Mouse (Mus musculus): ENCODE measurements around the gene Msrb1.

Msrb1 gene

DNA sequence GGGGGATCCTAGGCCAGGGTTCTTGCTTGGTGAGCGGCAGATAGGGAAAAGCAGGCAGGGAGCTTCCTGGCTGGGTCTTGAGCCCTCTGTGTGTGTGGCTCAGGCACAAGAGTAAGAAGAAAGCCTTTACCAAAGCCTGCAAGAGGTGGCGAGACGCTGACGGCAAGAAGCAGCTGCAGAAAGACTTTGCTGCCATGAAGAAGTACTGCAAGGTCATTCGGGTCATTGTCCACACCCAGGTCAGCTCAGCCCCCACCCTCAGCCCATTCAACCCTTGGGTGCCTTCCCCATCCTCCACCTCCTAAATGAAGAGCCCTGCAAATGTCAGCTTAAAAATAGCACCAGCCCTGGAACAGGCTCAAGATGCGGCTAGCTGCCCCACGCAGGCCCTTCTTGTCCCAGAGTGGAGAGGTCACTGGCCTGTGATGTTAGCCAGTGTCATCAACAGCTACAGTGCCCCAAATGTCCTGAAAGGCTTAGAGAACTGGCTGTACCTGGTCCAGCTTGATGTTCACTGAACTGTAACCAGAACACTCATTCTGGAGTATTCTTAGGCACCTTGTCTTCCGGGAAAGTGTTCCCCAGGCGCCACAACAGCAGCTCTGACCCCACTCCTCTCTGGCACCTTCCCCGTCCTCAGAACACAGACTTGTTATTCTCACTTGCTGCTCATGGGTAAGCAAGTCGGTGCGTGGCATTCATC, 4.1 kb upstream of the Msrb1 start:
- H3K4me3 ChIP-seq (replicated peaks; ENCODE audit: low read length): 0 out of 2 replicates have a peak overlapping the region, but pooled peaks have one; percentile 10
- H3K4me1 ChIP-seq (replicated peaks; ENCODE audit: low read depth, low read length): peaks cover 69% of the 10 kb centered on the region
- no peaks in the 10 kb centered on the region for H3K27me3 ChIP-seq (ENCODE audit: insufficient read depth, low read length)
- no peaks in the 10 kb centered on the region for H3K36me3 ChIP-seq (ENCODE audit: insufficient read depth, low read length)
- H3K9me3 ChIP-seq (ENCODE audit: low read length): no peaks in the 10 kb centered on the region
- TF ChIP-seq NANOG (IDR thresholded peaks at IDR 0.05; ENCODE audit: borderline replicate concordance, low read length) (no peak), POU5F1 (IDR thresholded peaks at IDR 0.05; ENCODE audit: borderline replicate concordance, low read length) (no peak), CTCF (conservative IDR thresholded peaks at IDR 0.05; ENCODE audit: low read length) (no peak)

DNA sequence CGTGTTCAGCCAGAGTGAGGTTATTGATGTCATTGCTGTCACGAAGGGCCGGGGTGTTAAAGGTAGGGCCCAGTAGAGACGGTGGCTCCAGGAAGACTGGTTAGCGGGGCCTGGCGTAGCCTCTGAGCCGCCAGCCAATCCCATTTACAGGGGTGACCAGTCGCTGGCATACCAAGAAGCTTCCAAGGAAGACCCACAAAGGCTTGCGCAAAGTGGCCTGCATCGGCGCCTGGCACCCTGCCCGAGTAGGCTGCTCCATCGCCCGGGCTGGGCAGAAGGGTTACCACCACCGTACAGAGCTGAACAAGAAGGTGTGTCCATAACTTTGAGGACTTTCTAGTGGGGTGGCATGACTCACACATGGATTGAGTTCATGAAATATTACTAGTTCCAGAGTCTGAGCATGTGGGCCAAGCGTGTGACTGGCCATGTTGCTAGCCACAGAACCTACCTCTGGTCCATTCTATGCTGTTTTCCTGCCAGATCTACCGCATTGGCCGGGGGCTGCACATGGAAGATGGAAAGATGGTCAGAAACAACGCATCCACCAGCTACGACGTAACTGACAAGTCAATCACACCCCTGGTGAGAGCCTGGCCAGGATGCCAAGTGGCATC, 2.9 kb upstream of the Msrb1 start:
- Histone ChIP-seq H3K9me3 (ENCODE audit: low read length) (no peaks in the 10 kb centered on the region), H3K4me3 (replicated peaks; ENCODE audit: low read length) (0 out of 2 replicates have a peak overlapping the region, but pooled peaks have one; percentile 17), H3K4me1 (replicated peaks; ENCODE audit: low read depth, low read length) (peaks cover 68% of the 10 kb centered on the region), H3K36me3 (ENCODE audit: insufficient read depth, low read length) (no peaks in the 10 kb centered on the region), H3K27me3 (ENCODE audit: insufficient read depth, low read length) (no peaks in the 10 kb centered on the region)
- TF ChIP-seq POU5F1 (IDR thresholded peaks at IDR 0.05; ENCODE audit: borderline replicate concordance, low read length) (no peak), CTCF (conservative IDR thresholded peaks at IDR 0.05; ENCODE audit: low read length) (no peak), NANOG (IDR thresholded peaks at IDR 0.05; ENCODE audit: borderline replicate concordance, low read length) (no peak)

DNA sequence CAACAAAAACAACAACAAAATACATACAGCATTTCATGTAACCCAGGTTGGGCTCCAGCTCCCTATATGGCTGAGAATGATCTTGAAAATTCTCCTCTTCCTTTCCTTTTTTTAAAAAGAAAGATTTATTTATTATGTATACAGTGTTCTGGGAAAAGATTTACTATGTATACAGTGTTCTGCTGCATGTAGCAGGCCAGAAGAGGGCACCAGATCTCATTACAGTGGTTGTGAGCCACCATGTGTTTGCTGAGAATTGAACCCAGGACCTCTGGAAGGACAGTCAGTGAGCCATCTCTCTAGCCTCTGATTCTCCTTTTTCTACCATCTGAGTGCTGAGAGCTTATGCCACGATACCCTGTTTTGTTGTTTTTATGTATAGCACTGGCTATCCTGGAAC, 1.9 kb upstream of the Msrb1 start:
- Histone ChIP-seq H3K27me3 (ENCODE audit: insufficient read depth, low read length) (no peaks in the 10 kb centered on the region), H3K9me3 (ENCODE audit: low read length) (no peaks in the 10 kb centered on the region), H3K36me3 (ENCODE audit: insufficient read depth, low read length) (no peaks in the 10 kb centered on the region), H3K4me1 (replicated peaks; ENCODE audit: low read depth, low read length) (peaks cover 66% of the 10 kb centered on the region), H3K4me3 (replicated peaks; ENCODE audit: low read length) (no peak overlapping the region)
- TF ChIP-seq POU5F1 (IDR thresholded peaks at IDR 0.05; ENCODE audit: borderline replicate concordance, low read length): no peak
- no peak for TF ChIP-seq NANOG (IDR thresholded peaks at IDR 0.05; ENCODE audit: borderline replicate concordance, low read length)
- no peak; the same call in 1 of the 2 replicates for TF ChIP-seq CTCF (conservative IDR thresholded peaks at IDR 0.05; ENCODE audit: low read length)

DNA sequence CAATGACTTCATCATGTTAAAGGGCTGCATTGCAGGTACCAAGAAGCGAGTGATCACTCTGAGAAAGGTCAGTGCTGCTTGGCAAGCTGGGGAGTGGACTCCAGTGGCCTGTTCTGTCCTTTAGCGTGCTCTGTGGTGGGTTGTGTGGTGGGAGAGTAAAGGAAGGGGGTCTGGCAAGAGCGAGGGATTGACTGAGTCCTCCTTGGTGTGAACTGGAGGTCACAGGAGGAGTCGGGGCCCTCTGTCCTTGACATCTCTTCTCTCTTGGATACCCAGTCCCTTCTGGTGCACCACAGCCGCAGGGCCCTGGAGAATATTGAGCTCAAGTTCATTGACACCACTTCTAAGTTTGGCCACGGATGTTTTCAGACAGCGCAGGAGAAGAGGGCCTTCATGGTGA, 996 bp upstream of the Msrb1 start:
- H3K27me3 ChIP-seq (ENCODE audit: insufficient read depth, low read length): no peaks in the 10 kb centered on the region
- peak overlapping the region; percentile 91 for H3K4me3 ChIP-seq (replicated peaks; ENCODE audit: low read length)
- peaks cover 6% of the 10 kb centered on the region for H3K36me3 ChIP-seq (ENCODE audit: insufficient read depth, low read length)
- TF ChIP-seq CTCF (conservative IDR thresholded peaks at IDR 0.05; ENCODE audit: low read length) (no peak), POU5F1 (IDR thresholded peaks at IDR 0.05; ENCODE audit: borderline replicate concordance, low read length) (no peak)
- no peaks in the 10 kb centered on the region for H3K9me3 ChIP-seq (ENCODE audit: low read length)
- H3K4me1 ChIP-seq (replicated peaks; ENCODE audit: low read depth, low read length): peaks cover 74% of the 10 kb centered on the region

DNA sequence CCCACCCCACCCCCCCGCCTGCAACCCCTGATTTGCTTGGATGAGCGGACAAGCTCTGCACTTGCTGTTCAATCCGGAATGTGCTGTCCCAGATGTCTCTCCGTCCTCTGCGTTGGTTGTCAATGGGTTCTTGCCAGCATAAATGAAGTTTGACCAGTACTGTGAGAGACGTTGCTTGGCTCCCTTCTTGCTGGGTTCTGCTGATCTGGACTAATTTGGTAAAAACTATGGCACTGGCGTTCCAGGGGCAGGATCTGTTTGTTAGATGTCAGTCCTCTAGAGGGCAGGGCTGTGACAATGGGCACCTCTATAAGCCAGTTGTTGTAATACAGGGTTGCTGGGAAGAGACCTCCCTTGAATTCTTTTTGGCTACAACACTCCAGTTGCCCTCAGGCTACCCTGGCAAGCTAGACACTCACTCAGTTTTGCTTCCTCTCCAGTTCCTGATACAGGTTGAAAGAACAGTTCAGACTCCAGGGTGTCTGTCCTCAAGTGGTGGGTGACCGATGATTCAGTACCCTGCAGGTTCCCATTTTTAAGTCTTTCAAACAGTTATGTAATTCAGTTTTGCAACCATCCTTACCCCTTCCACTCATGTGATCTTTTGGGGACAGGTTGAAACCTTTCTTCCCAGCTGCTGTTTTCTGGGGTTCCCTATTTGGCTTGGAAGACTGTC, 831 bp downstream of the Msrb1 start:
- Histone ChIP-seq H3K9me3 (ENCODE audit: low read length) (no peaks in the 10 kb centered on the region), H3K4me3 (replicated peaks; ENCODE audit: low read length) (peak overlapping the region; percentile 91), H3K27me3 (ENCODE audit: insufficient read depth, low read length) (no peaks in the 10 kb centered on the region), H3K36me3 (ENCODE audit: insufficient read depth, low read length) (peaks cover 20% of the 10 kb centered on the region), H3K4me1 (replicated peaks; ENCODE audit: low read depth, low read length) (peaks cover 64% of the 10 kb centered on the region)
- TF ChIP-seq NANOG (IDR thresholded peaks at IDR 0.05; ENCODE audit: borderline replicate concordance, low read length): no peak
- no peak for TF ChIP-seq POU5F1 (IDR thresholded peaks at IDR 0.05; ENCODE audit: borderline replicate concordance, low read length)
- TF ChIP-seq CTCF (conservative IDR thresholded peaks at IDR 0.05; ENCODE audit: low read length): no peak

DNA sequence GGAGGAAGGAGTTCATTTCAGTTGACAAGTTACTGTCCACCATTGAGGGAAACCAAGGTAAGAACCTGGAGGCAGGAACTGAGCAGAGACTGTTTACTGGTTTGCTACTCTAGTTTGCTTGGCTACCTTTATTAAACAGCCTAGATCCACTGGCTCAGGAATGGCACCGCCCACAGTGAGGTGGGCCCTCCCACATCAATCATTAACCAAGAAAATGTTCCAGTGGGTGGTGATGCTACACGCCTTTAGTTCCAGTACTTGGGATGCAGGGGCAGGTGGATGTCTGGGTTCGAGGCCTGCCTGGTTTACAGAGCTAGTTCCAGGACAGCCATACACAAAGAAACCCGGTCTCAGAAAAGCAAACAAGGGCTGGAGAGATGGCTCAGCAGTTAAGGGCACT, 1.8 kb downstream of the Msrb1 start:
- Histone ChIP-seq H3K9me3 (ENCODE audit: low read length) (no peaks in the 10 kb centered on the region), H3K27me3 (ENCODE audit: insufficient read depth, low read length) (no peaks in the 10 kb centered on the region), H3K4me3 (replicated peaks; ENCODE audit: low read length) (no peak overlapping the region), H3K4me1 (replicated peaks; ENCODE audit: low read depth, low read length) (peaks cover 55% of the 10 kb centered on the region), H3K36me3 (ENCODE audit: insufficient read depth, low read length) (peaks cover 26% of the 10 kb centered on the region)
- TF ChIP-seq POU5F1 (IDR thresholded peaks at IDR 0.05; ENCODE audit: borderline replicate concordance, low read length) (no peak), NANOG (IDR thresholded peaks at IDR 0.05; ENCODE audit: borderline replicate concordance, low read length) (no peak), CTCF (conservative IDR thresholded peaks at IDR 0.05; ENCODE audit: low read length) (no peak)

DNA sequence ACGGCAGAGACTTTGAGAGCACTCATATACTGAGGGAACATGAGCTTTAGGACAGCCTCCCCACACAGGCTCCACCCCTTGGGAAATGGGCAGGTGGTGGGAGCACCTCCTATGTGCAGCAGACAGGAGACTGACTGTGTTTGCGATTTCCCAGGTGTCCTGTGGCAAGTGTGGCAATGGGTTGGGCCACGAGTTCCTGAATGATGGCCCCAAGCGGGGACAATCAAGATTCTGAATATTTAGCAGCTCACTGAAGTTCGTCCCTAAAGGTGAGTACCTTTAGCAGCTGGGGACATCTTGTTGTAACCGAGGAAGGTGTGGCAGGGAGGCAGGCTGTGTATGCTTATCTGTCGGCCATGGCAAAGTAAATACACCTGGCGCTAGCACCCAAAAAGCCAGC, 3.5 kb downstream of the Msrb1 start:
- Histone ChIP-seq H3K36me3 (ENCODE audit: insufficient read depth, low read length) (peaks cover 26% of the 10 kb centered on the region), H3K27me3 (ENCODE audit: insufficient read depth, low read length) (no peaks in the 10 kb centered on the region), H3K4me3 (replicated peaks; ENCODE audit: low read length) (no peak overlapping the region), H3K4me1 (replicated peaks; ENCODE audit: low read depth, low read length) (peaks cover 50% of the 10 kb centered on the region), H3K9me3 (ENCODE audit: low read length) (no peaks in the 10 kb centered on the region)
- TF ChIP-seq NANOG (IDR thresholded peaks at IDR 0.05; ENCODE audit: borderline replicate concordance, low read length): no peak
- TF ChIP-seq CTCF (conservative IDR thresholded peaks at IDR 0.05; ENCODE audit: low read length): no peak
- no peak for TF ChIP-seq POU5F1 (IDR thresholded peaks at IDR 0.05; ENCODE audit: borderline replicate concordance, low read length)

DNA sequence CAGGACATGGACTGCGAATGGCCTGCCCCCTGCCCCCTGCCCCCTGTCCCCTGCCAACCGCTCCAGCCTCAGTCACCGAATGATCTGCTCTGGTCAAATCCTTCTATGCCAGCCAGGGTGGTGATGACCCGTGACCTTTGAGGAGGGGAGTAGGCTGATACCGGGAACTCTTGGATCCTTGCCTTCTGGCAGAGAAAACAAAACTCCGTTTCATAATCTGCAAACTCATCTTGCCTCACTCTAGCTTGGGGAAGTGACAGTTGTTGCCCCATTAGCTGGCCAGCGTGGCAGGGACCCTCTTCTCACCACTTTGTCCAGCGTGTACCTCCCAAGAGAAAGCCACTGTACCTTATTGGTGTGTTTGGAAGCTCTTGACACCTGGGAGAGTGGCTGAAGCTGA, 5.9 kb downstream of the Msrb1 start:
- TF ChIP-seq CTCF (conservative IDR thresholded peaks at IDR 0.05; ENCODE audit: low read length) (no peak), NANOG (IDR thresholded peaks at IDR 0.05; ENCODE audit: borderline replicate concordance, low read length) (no peak), POU5F1 (IDR thresholded peaks at IDR 0.05; ENCODE audit: borderline replicate concordance, low read length) (no peak)
- peaks cover 49% of the 10 kb centered on the region for H3K4me1 ChIP-seq (replicated peaks; ENCODE audit: low read depth, low read length)
- H3K36me3 ChIP-seq (ENCODE audit: insufficient read depth, low read length): peaks cover 26% of the 10 kb centered on the region
- H3K27me3 ChIP-seq (ENCODE audit: insufficient read depth, low read length): no peaks in the 10 kb centered on the region
- H3K4me3 ChIP-seq (replicated peaks; ENCODE audit: low read length): no peak overlapping the region
- H3K9me3 ChIP-seq (ENCODE audit: low read length): no peaks in the 10 kb centered on the region
